Mouse (Mus musculus): ENCODE measurements around the gene Eef2k.
A peak's percentile ranks its signal among the peaks of the same experiment; 100 is the strongest.

The Eef2k gene

GRCm38 (mm10) chr7:120842345-120843036 lies at the start of gene Eef2k:
Eef2k (plus strand) TSS chr7:120842831.
- DNase-seq (ENCODE audit: low spot score in 2 of 2) = peak; percentile 86

- DNase-seq (ENCODE audit: low spot score in 2 of 2) = no peak
Measured at GRCm38 (mm10) chr7:120795544-120795943, 47.1 kb upstream of the Eef2k start.

DNA sequence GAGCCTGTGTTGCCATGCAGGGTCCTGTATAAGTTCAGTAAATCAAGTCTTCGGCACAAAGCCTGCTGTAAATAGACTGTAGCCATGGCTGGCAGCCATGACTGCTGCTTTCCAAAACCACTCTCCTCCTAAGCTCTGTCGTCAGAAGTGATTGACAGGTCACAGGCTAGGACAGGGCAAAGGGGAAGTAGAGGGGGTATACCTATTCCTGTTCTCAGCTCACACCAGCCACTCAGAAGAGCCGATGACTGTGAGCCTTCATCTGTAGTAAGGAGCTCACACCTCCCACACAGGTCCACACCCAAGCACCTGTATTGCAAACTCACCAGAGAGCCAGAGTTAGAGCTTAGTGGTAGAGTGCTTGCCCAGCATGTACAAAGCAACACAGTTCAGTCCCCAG lies 46.3 kb upstream of the Eef2k start:
- no peak for DNase-seq (ENCODE audit: low spot score in 2 of 2)

- no peak for DNase-seq (ENCODE audit: low spot score in 2 of 2)
Measured at GRCm38 (mm10) chr7:120803268-120803667, 39.4 kb upstream of the Eef2k start.

DNA sequence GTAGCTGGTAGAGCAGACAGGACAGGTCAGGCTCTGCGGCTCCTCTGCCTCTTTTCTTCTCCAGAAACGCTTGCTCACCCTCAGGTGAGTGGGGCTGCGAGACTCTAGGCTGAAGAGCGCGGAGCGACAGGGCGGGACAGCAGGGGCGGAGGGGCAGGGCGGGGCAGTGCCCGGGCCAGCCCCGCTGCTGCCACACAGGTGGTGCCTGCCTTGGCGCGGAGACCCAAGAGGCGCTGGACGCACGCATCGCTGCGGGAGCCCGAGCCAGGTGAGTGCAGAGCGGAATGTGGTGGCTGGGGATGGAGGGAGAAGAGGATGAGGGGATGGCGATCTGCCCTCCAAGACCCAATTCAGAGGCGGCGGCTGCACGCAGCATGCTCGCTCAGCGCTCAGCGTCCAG lies 32.9 kb upstream of the Eef2k start:
- DNase-seq (ENCODE audit: low spot score in 2 of 2) = no peak

DNA sequence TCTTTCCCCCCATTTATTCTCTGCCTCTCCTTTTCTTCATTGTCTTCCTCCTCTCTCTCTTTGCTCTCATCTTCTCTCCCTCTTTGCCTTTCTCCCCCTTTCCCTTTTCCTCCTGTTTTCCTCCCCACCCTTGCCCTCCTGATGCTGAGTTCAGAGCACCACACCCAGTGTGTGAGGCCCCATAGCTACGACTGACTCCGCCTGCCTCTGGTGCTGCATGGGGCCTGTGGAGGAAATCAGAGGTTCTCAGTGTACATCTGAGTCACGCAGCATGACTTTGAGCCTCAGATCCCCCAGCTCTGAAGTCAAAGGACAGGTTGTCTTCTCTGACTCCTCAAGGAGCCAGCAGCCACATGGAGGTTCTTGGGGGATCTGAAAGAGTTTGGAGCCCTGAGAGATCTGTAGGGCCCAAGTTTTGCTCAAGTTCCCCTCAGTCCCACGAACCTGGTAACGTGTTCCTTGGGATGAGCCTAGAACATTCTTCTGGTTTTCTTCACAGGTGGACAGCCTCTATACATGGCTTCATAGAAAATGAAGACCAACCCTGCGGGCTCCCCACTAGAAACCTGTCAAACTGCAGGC lies 30.7 kb upstream of the Eef2k start, which contains the start of gene Gm5737:
Gene Gm5737, plus strand, starts transcription at position 532 of the 582 bp plus-strand sequence.
- DNase-seq (ENCODE audit: low spot score in 2 of 2) = no peak

GRCm38 (mm10) chr7:120817552-120817951 lies 25.1 kb upstream of the Eef2k start:
- DNase-seq (ENCODE audit: low spot score in 2 of 2) = no peak

- no peak for DNase-seq (ENCODE audit: low spot score in 2 of 2)
Measured at GRCm38 (mm10) chr7:120819386-120819785, 23.2 kb upstream of the Eef2k start.

GRCm38 (mm10) chr7:120823248-120823647 lies 19.4 kb upstream of the Eef2k start:
- DNase-seq (ENCODE audit: low spot score in 2 of 2) = peak; percentile 24 to 36

GRCm38 (mm10) chr7:120825097-120825496 lies 17.5 kb upstream of the Eef2k start:
- peak in 1 of 2 experiments; percentile 34 for DNase-seq (ENCODE audit: low spot score in 2 of 2)

DNA sequence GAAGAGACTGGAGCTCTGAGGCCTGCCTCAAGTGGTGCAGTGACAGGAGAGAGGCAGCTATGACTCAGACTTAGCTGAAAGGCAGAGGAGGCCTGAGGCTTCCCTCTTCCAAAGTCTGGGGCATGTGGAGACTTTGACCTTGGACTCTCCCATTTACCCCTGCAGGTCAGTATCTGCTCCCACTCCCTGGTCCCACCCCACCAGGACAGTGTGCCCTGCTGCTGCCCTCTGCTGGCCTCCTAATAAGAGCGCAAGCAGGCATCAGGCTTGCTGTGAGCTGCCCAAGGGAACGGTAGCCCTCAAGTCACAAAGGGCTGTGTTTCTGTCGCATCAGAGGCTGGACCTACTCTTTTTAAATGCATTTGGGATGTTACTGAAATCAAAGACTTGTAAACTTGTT lies 16.2 kb upstream of the Eef2k start:
- no peak for DNase-seq (ENCODE audit: low spot score in 2 of 2)

- peak; percentile 20 to 54 for DNase-seq (ENCODE audit: low spot score in 2 of 2)
Measured at GRCm38 (mm10) chr7:120830431-120831381, 11.9 kb upstream of the Eef2k start.

DNA sequence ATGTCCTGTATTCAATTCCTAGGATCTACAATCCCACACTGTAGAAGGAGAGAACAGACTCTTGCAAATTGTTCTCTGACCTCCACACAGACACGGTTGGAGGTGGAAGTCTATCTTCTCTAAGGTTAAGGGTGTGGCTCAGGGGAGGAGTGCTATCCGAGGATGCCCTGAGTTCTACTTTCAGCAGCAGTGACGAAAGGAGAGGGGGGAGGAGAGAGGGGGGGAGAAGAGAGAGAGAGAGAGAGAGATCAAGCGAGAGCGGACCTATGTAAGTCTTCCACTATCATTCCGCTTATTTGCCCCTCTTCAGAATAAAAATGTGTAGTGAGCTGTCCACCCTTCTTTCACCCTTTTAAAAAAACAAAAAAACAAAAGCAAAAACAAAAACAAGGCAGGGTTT lies 8.2 kb upstream of the Eef2k start:
- no peak for DNase-seq (ENCODE audit: low spot score in 2 of 2)

- DNase-seq (ENCODE audit: low spot score in 2 of 2) = peak; percentile 57 to 69
Measured at GRCm38 (mm10) chr7:120834863-120835372, 7.7 kb upstream of the Eef2k start.

DNA sequence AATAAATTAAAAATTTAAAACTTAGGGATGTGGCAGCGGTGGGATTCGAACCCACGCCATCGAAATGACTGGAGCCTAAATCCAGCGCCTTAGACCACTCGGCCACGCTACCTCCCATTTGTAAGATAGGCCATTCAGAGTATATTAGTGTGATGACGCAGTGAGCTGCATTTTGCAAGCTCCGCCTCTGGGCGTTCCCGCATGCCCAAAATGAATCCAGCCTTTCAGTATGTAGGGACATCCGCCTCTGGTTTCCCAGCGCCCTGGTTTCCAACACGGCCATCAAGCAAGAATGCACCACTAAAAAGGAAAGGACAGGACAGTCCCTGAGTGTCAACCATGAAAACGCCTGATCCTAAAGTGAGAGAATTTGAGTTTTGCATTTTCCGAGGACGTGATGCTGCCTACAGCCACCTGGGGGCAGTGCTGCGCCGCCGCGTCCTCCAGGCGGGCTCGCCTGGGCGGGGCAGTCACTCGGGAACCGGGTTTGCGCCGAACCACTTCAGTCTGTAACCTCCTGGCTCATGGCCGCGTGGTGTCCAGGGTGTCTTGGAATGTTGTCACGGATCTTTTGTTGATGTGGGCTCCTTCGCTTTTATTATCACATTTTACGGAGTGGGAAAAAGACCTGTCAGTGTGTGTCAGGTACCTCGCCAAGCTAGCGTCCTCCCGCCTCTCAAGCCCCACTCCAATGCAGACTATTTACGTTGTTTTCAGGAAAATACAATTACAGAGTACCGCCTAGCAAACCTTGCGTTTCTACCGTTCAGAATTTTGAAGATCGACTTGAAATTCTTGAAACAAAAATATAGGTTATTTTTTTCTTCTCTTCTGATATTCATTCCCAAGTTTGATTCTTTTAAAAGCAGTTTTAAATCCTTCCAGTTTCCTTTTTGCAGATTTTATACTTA lies 6.9 kb upstream of the Eef2k start:
- DNase-seq (ENCODE audit: low spot score in 2 of 2) = peak; percentile 92 to 95

DNA sequence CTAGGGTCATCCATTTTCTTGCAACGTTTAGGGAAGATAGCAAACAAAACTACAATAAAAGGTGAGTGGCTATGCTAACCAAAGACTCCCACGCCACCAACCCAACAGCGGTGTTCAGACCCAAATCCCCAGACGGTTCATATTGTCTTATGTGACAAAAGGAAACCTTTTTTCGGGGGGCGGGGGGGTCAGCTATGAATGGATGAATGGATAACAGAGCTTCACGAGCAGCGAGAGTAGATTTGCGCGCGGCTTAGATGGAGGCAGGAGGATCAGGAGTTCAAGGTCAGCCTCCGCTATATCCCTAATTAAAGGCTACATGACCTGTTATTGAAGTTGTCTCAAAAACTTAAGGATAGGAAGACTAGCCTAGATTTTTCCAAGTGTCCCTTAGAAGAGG lies 6.3 kb upstream of the Eef2k start:
- no peak for DNase-seq (ENCODE audit: low spot score in 2 of 2)

GRCm38 (mm10) chr7:120838436-120839160 lies 4.0 kb upstream of the Eef2k start:
- DNase-seq (ENCODE audit: low spot score in 2 of 2) = no peak

DNA sequence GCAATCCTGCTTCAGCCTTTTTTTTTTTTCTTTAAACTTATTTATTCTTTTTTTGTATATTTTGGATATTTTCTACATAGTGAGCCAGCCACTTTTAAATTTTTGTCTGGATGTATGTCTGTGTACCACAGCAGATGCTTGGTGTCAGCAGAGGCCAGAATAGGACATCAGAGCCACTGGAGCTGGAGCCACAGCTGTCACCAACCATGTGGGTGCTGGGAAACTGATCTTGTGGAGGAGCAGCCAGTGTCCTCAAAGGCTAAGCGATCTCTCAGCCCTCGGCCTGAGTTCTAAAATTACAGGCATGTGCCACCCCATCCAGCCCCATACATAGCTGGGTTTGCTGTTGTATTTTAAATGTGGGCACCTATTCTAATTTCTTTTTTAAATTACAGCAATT lies 2.8 kb upstream of the Eef2k start:
- DNase-seq (ENCODE audit: low spot score in 2 of 2) = no peak

DNA sequence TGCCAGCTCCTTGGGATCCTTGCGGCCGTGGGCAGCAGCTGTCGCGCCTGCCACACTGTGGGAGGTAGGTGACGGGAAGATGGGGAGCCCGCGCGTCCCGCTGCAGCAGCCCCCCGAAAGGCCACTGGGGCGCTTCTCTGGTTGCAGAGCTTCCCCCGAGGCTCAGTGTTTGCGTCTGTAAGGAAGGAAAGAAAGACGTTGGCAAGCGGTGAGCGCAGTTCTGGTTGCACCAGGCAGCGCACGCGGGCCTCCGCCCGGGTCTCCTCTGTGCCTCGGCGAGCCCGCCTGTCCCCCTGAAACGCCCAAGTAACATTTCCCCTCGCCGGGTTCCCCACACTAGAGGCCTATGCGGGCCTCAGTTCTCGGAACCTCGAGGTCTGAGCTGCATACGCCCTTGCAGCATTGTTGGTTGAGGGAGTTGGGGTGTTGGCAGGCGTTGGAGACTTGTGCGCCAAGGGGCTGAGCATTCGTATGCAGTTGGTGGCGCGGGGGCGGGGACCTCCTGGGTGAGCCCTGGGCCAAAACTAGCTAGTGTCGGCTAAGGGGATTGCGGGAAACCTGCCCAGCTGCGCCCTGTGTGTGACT lies 498 bp downstream of the Eef2k start:
- peak; percentile 86 for DNase-seq (ENCODE audit: low spot score in 2 of 2)

- no peak for DNase-seq (ENCODE audit: low spot score in 2 of 2)
Measured at GRCm38 (mm10) chr7:120843852-120844435, 1.3 kb downstream of the Eef2k start.

Measured in right cerebral cortex, postnatal 36 days (tissue).